Mouse (Mus musculus) testis, adult 2 months (tissue): ENCODE measurements around the gene Bace2. TPM values are rescaled to one million over a fixed set of nuclear protein-coding genes. Genes with fewer than 3 reads are reported as not detected.

Experiments
- H3K27ac ChIP-seq: fragments of 200-500 bp; 2 replicates; pipeline ENCODE4 v1.5.1; 2012; ENCODE audit warnings: low read depth, low read length; ENCODE audit not compliant: control insufficient read depth, insufficient read depth
- H3K27me3 ChIP-seq: fragments of 200-500 bp; 2 replicates; pipeline ENCODE4 v1.6.1; 2012; ENCODE audit warnings: mild to moderate bottlenecking, low read length, moderate library complexity; ENCODE audit not compliant: control insufficient read depth, insufficient read depth
- H3K36me3 ChIP-seq: fragments of 200-500 bp; 2 replicates; pipeline ENCODE4 v1.6.1; 2012; ENCODE audit warnings: mild to moderate bottlenecking, low read length; ENCODE audit not compliant: control insufficient read depth, insufficient read depth
- H3K4me1 ChIP-seq: fragments of 200-500 bp; 2 replicates; pipeline ENCODE4 v1.6.1; 2012; ENCODE audit warnings: low read length; ENCODE audit not compliant: control insufficient read depth, insufficient read depth
- H3K4me3 ChIP-seq: fragments of 200-500 bp; 2 replicates; pipeline ENCODE4 v1.5.1; 2012; ENCODE audit warnings: low read depth, mild to moderate bottlenecking, low read length, moderate library complexity, mixed read lengths; ENCODE audit not compliant: control insufficient read depth
- CTCF ChIP-seq: fragments of 200-500 bp; IDR thresholded peaks from 2 replicates; pipeline ENCODE4 v1.5.1; 2012; ENCODE audit warnings: low read depth, mild to moderate bottlenecking, inconsistent platforms, low read length, moderate library complexity; ENCODE audit not compliant: control insufficient read depth, insufficient read depth, insufficient replicate concordance
- POLR2A ChIP-seq: fragments of 200-500 bp; IDR thresholded peaks from 2 replicates; pipeline ENCODE4 v1.6.1; 2012; ENCODE audit warnings: low read depth, mild to moderate bottlenecking, inconsistent platforms, low read length, moderate library complexity; ENCODE audit not compliant: control insufficient read depth
- polyA plus RNA-seq: library from polyadenylated mRNA; depleted of rRNA; stranded (reverse); fragments of >200 nt; gene quantifications from 2 replicates; pipeline ENCODE4 v1.2.3, GENCODE M21; 2012

Bace2 gene
- polyA plus RNA-seq, 1 experiment, result 0.51 TPM

- Histone ChIP-seq H3K27ac (no peak overlapping the region), H3K36me3 (no peaks in the 10 kb centered on the region), H3K27me3 (no peaks in the 10 kb centered on the region), H3K4me3 (no peak overlapping the region), H3K4me1 (no peaks in the 10 kb centered on the region)
- TF ChIP-seq POLR2A (no peak), CTCF (no peak)
These were observed 45.2 kb downstream of the Bace2 start for GRCm38 (mm10) chr16:97401741-97402140.

GRCm38 (mm10) chr16:97402213-97402785 is 45.8 kb downstream of the Bace2 start:
- no peak overlapping the region for H3K27ac ChIP-seq
- no peak overlapping the region for H3K4me3 ChIP-seq
- H3K4me1 ChIP-seq, result no peaks in the 10 kb centered on the region
- TF ChIP-seq POLR2A, result no peak
- H3K27me3 ChIP-seq, result no peaks in the 10 kb centered on the region
- H3K36me3 ChIP-seq, result no peaks in the 10 kb centered on the region

- Histone ChIP-seq H3K27me3 (no peaks in the 10 kb centered on the region), H3K4me1 (no peaks in the 10 kb centered on the region), H3K36me3 (no peaks in the 10 kb centered on the region), H3K4me3 (no peak overlapping the region), H3K27ac (no peak overlapping the region)
- TF ChIP-seq CTCF (no peak), POLR2A (no peak)
These were observed 49.0 kb downstream of the Bace2 start for GRCm38 (mm10) chr16:97405476-97406012.

- TF ChIP-seq POLR2A, result no peak
- peak; percentile 47; the same call in 1 of the 2 replicates for TF ChIP-seq CTCF
- H3K27ac ChIP-seq, result no peak overlapping the region
- H3K4me1 ChIP-seq, result no peaks in the 10 kb centered on the region
- H3K27me3 ChIP-seq, result no peaks in the 10 kb centered on the region
- no peaks in the 10 kb centered on the region for H3K36me3 ChIP-seq
- H3K4me3 ChIP-seq, result no peak overlapping the region
These were observed 61.5 kb downstream of the Bace2 start for GRCm38 (mm10) chr16:97417896-97418542.

DNA sequence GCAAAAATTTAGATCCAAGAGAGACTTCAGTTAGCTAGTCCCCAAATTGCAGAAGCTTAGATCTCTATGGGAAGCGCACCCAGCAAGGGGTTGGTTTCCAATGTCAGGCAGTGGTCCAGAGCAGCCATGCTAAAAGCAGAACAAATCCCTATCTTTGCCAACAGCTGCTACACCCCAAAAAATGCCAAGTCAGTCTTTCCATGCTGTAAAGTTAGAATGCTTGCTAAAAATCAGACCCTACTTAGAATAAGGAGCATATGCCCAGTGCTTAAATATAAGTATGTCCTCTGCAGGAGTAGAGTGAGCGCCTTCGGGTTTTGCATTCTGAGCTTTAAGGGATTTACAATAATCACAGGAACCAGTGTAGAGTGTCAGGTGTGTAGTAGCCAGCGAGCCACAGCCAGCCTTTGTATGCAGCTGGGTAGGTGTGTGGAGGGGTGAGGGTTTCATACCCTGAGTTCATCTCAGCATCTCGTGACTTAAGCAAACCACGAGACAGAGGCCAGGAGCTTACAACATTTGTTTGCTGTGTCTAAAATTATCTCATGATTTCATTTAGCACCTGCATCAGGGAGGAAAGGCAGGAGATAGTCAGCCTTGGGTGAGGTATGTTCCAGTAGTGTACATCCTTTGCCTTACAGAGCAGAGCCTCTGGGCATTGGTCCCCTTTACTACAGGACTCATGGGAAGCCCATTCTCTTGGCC is 62.4 kb downstream of the Bace2 start:
- Histone ChIP-seq H3K27ac (no peak overlapping the region), H3K27me3 (no peaks in the 10 kb centered on the region), H3K4me1 (no peaks in the 10 kb centered on the region), H3K4me3 (no peak overlapping the region), H3K36me3 (no peaks in the 10 kb centered on the region)
- no peak for TF ChIP-seq CTCF
- TF ChIP-seq POLR2A, result no peak

GRCm38 (mm10) chr16:97421671-97422070 is 65.1 kb downstream of the Bace2 start:
- no peaks in the 10 kb centered on the region for H3K36me3 ChIP-seq
- no peaks in the 10 kb centered on the region for H3K4me1 ChIP-seq
- H3K4me3 ChIP-seq, result no peak overlapping the region
- H3K27me3 ChIP-seq, result no peaks in the 10 kb centered on the region
- H3K27ac ChIP-seq, result no peak overlapping the region
- TF ChIP-seq POLR2A (no peak), CTCF (no peak)

- H3K27me3 ChIP-seq, result no peaks in the 10 kb centered on the region
- H3K27ac ChIP-seq, result no peak overlapping the region
- H3K4me1 ChIP-seq, result no peaks in the 10 kb centered on the region
- no peak overlapping the region for H3K4me3 ChIP-seq
- TF ChIP-seq POLR2A, result no peak
- TF ChIP-seq CTCF, result no peak
- no peaks in the 10 kb centered on the region for H3K36me3 ChIP-seq
These were observed 67.1 kb downstream of the Bace2 start for GRCm38 (mm10) chr16:97423627-97424026.
